In genomic region chr7:53282016-53282415, GRCm38 (mm10) we compare ENCODE assay signal across 26 mouse cellular contexts.
DNase-seq lines count a peak whose midpoint lies in the region; ATAC-seq and TF ChIP-seq lines count a peak whose summit lies in the region.
"Had no signal": no experiment of that assay in that cellular context is flagged by ENCODE, and none has a peak within 500 bp of the region (broad histone marks: within the 10 kb centered on the region; RNA-seq: fewer than 3 reads in every experiment).

No protein-coding gene starts in this region.

- TF ChIP-seq CTCF in brain, embryonic 14.5 days (IDR thresholded peaks at IDR 0.05; ENCODE audit: borderline replicate concordance, extremely low read depth, insufficient read depth, insufficient read length): no peak

- no peak overlapping the region for H3K4me3 ChIP-seq in forebrain, embryonic 16.5 days (replicated peaks; ENCODE audit: low read length)
- H3K4me3 ChIP-seq in forebrain, embryonic 11.5 days (ENCODE audit: low read depth, low read length): no peak overlapping the region
- H3K4me3 ChIP-seq: embryonic facial prominence, embryonic 13.5 days; forebrain, embryonic 10.5 days; heart, adult 2 months; heart, embryonic 12.5 days; limb, embryonic 13.5 days; neural tube, embryonic 13.5 days had no signal

- no peak for TF ChIP-seq POLR2A in brain, embryonic 14.5 days (IDR thresholded peaks at IDR 0.05; ENCODE audit: borderline replicate concordance, extremely low read depth, insufficient read depth, insufficient read length, poor library complexity, severe bottlenecking)

- no peak overlapping the region for H3K27ac ChIP-seq in forebrain, embryonic 16.5 days (ENCODE audit: low read length)
- no peak overlapping the region for H3K27ac ChIP-seq in forebrain, embryonic 11.5 days (ENCODE audit: low read depth, low read length)
- H3K27ac ChIP-seq: embryonic facial prominence, embryonic 13.5 days; forebrain, embryonic 10.5 days; heart, adult 2 months; hindbrain, embryonic 14.5 days; limb, embryonic 13.5 days; neural tube, embryonic 13.5 days had no signal

- no peaks in the 10 kb centered on the region for H3K36me3 ChIP-seq in forebrain, embryonic 16.5 days (ENCODE audit: control insufficient read depth, insufficient read depth)
- H3K36me3 ChIP-seq in forebrain, embryonic 11.5 days (ENCODE audit: control insufficient read depth, insufficient read depth, low read length): no peaks in the 10 kb centered on the region
- H3K36me3 ChIP-seq: embryonic facial prominence, embryonic 13.5 days; forebrain, embryonic 10.5 days; heart, embryonic 12.5 days; limb, embryonic 13.5 days; neural tube, embryonic 13.5 days had no signal

- H3K9me3 ChIP-seq in forebrain, embryonic 16.5 days (ENCODE audit: control insufficient read depth, low read length): no peaks in the 10 kb centered on the region
- H3K9me3 ChIP-seq in forebrain, embryonic 11.5 days (ENCODE audit: control insufficient read depth, low read length): no peaks in the 10 kb centered on the region
- H3K9me3 ChIP-seq: embryonic facial prominence, embryonic 13.5 days; forebrain, embryonic 10.5 days; heart, embryonic 12.5 days; limb, embryonic 13.5 days; neural tube, embryonic 13.5 days had no signal

- H3K4me2 ChIP-seq in forebrain, embryonic 16.5 days (ENCODE audit: low read length): no peak overlapping the region
- no peak overlapping the region for H3K4me2 ChIP-seq in forebrain, embryonic 11.5 days (ENCODE audit: low read depth, low read length, severe bottlenecking)
- H3K4me2 ChIP-seq: embryonic facial prominence, embryonic 13.5 days; heart, embryonic 12.5 days; hindbrain, embryonic 14.5 days; limb, embryonic 13.5 days; liver, embryonic 11.5 days; midbrain, embryonic 11.5 days; neural tube, embryonic 13.5 days had no signal

- H3K4me1 ChIP-seq in forebrain, embryonic 16.5 days (replicated peaks; ENCODE audit: control insufficient read depth, insufficient read depth, low read length): no peaks in the 10 kb centered on the region
- no peaks in the 10 kb centered on the region for H3K4me1 ChIP-seq in forebrain, embryonic 11.5 days (replicated peaks; ENCODE audit: control insufficient read depth, insufficient read depth, low read length)
- H3K4me1 ChIP-seq: embryonic facial prominence, embryonic 13.5 days; forebrain, embryonic 10.5 days; heart, embryonic 12.5 days; limb, embryonic 13.5 days; neural tube, embryonic 13.5 days had no signal

- H3K9ac ChIP-seq in forebrain, embryonic 16.5 days (replicated peaks; ENCODE audit: low read depth, low read length): no peak overlapping the region
- no peak overlapping the region for H3K9ac ChIP-seq in forebrain, embryonic 11.5 days (ENCODE audit: low read length)
- H3K9ac ChIP-seq: embryonic facial prominence, embryonic 13.5 days; heart, embryonic 12.5 days; hindbrain, embryonic 14.5 days; limb, embryonic 13.5 days; neural tube, embryonic 13.5 days had no signal

- ATAC-seq in forebrain, embryonic 16.5 days: 0 out of 2 replicates have a peak, but pooled peaks have one; percentile 36
- ATAC-seq in forebrain, embryonic 11.5 days (replicated peaks; ENCODE audit: low FRiP score): no peak
- ATAC-seq: intestine, postnatal 0 days; Patski had no signal

- no peak for DNase-seq in forebrain, embryonic 11.5 days (ENCODE audit: low spot score)
- peak; percentile 67 for DNase-seq in brain, embryonic 14.5 days (ENCODE audit: low read depth)
- peak; percentile 3 for DNase-seq in layer of hippocampus, adult 9-10 months (ENCODE audit: low spot score)
- peak; percentile 0 for DNase-seq in telencephalon, adult 2 months (ENCODE audit: low read depth, low spot score)
- no peak for DNase-seq in thymus, postnatal 14 days
- no peak for DNase-seq in lung, adult 18-20 months
- DNase-seq: adrenal gland, postnatal 36 days; cerebellum, adult 11 months; cerebellum, adult 9-11 months; heart, adult 2 months; heart, postnatal 4 days; kidney, adult 9 months; kidney, postnatal 10 days; lung, postnatal 36 days; thymus, postnatal 25 days had no signal

- 65% methylated on average over 1 of the region's 1 CpGs for WGBS in forebrain, embryonic 16.5 days
- 79% methylated on average over 1 of the region's 1 CpGs for WGBS in forebrain, embryonic 11.5 days

- no peaks in the 10 kb centered on the region for H3K27me3 ChIP-seq in forebrain, embryonic 16.5 days (replicated peaks; ENCODE audit: control insufficient read depth, insufficient read depth, low read length)
- H3K27me3 ChIP-seq in forebrain, embryonic 11.5 days (ENCODE audit: control insufficient read depth, insufficient read depth, low read length): no peaks in the 10 kb centered on the region
- H3K27me3 ChIP-seq: embryonic facial prominence, embryonic 13.5 days; heart, embryonic 12.5 days; limb, embryonic 13.5 days; neural tube, embryonic 13.5 days; Patski had no signal

Comparison
In these comparisons a context has a peak if more than half of its experiments do, and no peak if none do; other contexts are left out.
1. DNase-seq: peak in brain, embryonic 14.5 days (single experiment), layer of hippocampus, adult 9-10 months (single experiment) and telencephalon, adult 2 months (single experiment); none in forebrain, embryonic 11.5 days (single experiment), thymus, postnatal 14 days (single experiment) and lung, adult 18-20 months (0 of 2).